Mouse (Mus musculus) embryonic facial prominence, embryonic 14.5 days (tissue): ENCODE results near the gene Gm14569. TPM values are rescaled to one million over a fixed set of nuclear protein-coding genes. Genes with fewer than 3 reads are reported as not detected.

Source experiments
- ATAC-seq: fragments of 200-750 bp; cut with Nextera tagmentation; 2 replicates; pipeline ENCODE4 v1.8.0; 2017; ENCODE audit warnings: low read depth, moderate number of reproducible peaks, moderate TSS enrichment
- DNase-seq: peaks from one replicate; pipeline ENCODE4 v3.0.0-alpha.2; 2015; ENCODE audit warnings: low spot score
- H3K27ac ChIP-seq: fragments of 300-500 bp; sonication (generic); replicated peaks from 2 replicates; pipeline ENCODE4 v1.5.1; 2014; ENCODE audit warnings: low read depth, mild to moderate bottlenecking, low read length, moderate library complexity
- H3K27me3 ChIP-seq: fragments of 300-500 bp; sonication (generic); replicated peaks from 2 replicates; pipeline ENCODE4 v1.6.1; 2014; ENCODE audit warnings: low read length; ENCODE audit not compliant: control insufficient read depth, insufficient read depth
- H3K36me3 ChIP-seq: fragments of 300-500 bp; sonication (generic); 2 replicates; pipeline ENCODE4 v1.6.1; 2014; ENCODE audit warnings: low read length, mixed read lengths; ENCODE audit not compliant: control insufficient read depth, insufficient read depth
- H3K4me1 ChIP-seq: fragments of 300-500 bp; sonication (generic); 2 replicates; pipeline ENCODE4 v1.6.1; 2014; ENCODE audit warnings: antibody characterized with exemption, low read length; ENCODE audit not compliant: control insufficient read depth, insufficient read depth
- H3K4me2 ChIP-seq: fragments of 300-500 bp; sonication (generic); 2 replicates; pipeline ENCODE4 v1.6.1; 2014; ENCODE audit warnings: low read depth, mild to moderate bottlenecking, low read length, moderate library complexity, mixed read lengths
- H3K4me3 ChIP-seq: fragments of 300-500 bp; sonication (generic); 2 replicates; pipeline ENCODE4 v1.5.1; 2014; ENCODE audit warnings: low read depth, mild to moderate bottlenecking, low read length
- H3K9ac ChIP-seq: fragments of 300-500 bp; sonication (generic); 2 replicates; pipeline ENCODE4 v1.6.1; 2014; ENCODE audit warnings: low read depth, mild to moderate bottlenecking, low read length, moderate library complexity, mixed read lengths
- H3K9me3 ChIP-seq: fragments of 300-500 bp; sonication (generic); 2 replicates; pipeline ENCODE4 v1.6.1; 2016; ENCODE audit warnings: low read length; ENCODE audit not compliant: control insufficient read depth
- WGBS: fragments of 180-500 bp; shearing (Covaris S2); extraction: QIAGEN DNeasy Blood & Tissue Kit; methylation state at CpG from one replicate; pipeline ENCODE4 v1.1.7; 2014; 5-methylcytosine and 5-hydroxymethylcytosine counted together
- polyA plus RNA-seq: library from polyadenylated mRNA; unstranded; fragments of >200 nt; fragmentation: Nextera tagmentation; extraction: Ambion mirVana; gene quantifications from 2 replicates; pipeline ENCODE4 v1.2.1, GENCODE M21; 2014

The Gm14569 gene
- polyA plus RNA-seq, 1 experiment from 2014 or later: not detected

GRCm38 (mm10) chrX:36487996-36488395, 3.6 kb downstream of the Gm14569 start:
- no peak overlapping the region for H3K4me3 ChIP-seq
- no peak overlapping the region for H3K4me2 ChIP-seq
- H3K27ac ChIP-seq: no peak overlapping the region
- H3K4me1 ChIP-seq: no peaks in the 10 kb centered on the region
- H3K9ac ChIP-seq: no peak overlapping the region
- no peaks in the 10 kb centered on the region for H3K27me3 ChIP-seq
- WGBS: 42% methylated on average over 7 of the region's 7 CpGs
- DNase-seq: no peak
- no peaks in the 10 kb centered on the region for H3K36me3 ChIP-seq
- no peak for ATAC-seq
- H3K9me3 ChIP-seq: no peaks in the 10 kb centered on the region

- no peak overlapping the region for H3K27ac ChIP-seq
- H3K9me3 ChIP-seq: no peaks in the 10 kb centered on the region
- WGBS: 83% methylated on average over 3 of the region's 3 CpGs
- no peak overlapping the region for H3K9ac ChIP-seq
- no peaks in the 10 kb centered on the region for H3K27me3 ChIP-seq
- no peaks in the 10 kb centered on the region for H3K36me3 ChIP-seq
- DNase-seq: no peak
- H3K4me1 ChIP-seq: no peaks in the 10 kb centered on the region
- no peak overlapping the region for H3K4me3 ChIP-seq
- H3K4me2 ChIP-seq: no peak overlapping the region
- no peak for ATAC-seq
Measured at GRCm38 (mm10) chrX:36474873-36475272, 16.8 kb downstream of the Gm14569 start.

- ATAC-seq (no peak), DNase-seq (no peak)
- no peaks in the 10 kb centered on the region for H3K4me1 ChIP-seq
- no peaks in the 10 kb centered on the region for H3K27me3 ChIP-seq
- no peak overlapping the region for H3K4me2 ChIP-seq
- H3K27ac ChIP-seq: no peak overlapping the region
- H3K9me3 ChIP-seq: no peaks in the 10 kb centered on the region
- H3K36me3 ChIP-seq: no peaks in the 10 kb centered on the region
- 57% methylated on average over 6 of the region's 6 CpGs for WGBS
- no peak overlapping the region for H3K9ac ChIP-seq
- H3K4me3 ChIP-seq: no peak overlapping the region
Measured at GRCm38 (mm10) chrX:36474103-36474751, 17.4 kb downstream of the Gm14569 start.

GRCm38 (mm10) chrX:36456031-36456430, 35.6 kb downstream of the Gm14569 start:
- H3K4me3 ChIP-seq: no peak overlapping the region
- H3K27me3 ChIP-seq: no peaks in the 10 kb centered on the region
- no peak overlapping the region for H3K9ac ChIP-seq
- H3K4me1 ChIP-seq: no peaks in the 10 kb centered on the region
- no peaks in the 10 kb centered on the region for H3K36me3 ChIP-seq
- H3K4me2 ChIP-seq: no peak overlapping the region
- WGBS: 41% methylated on average over 1 of the region's 1 CpGs
- no peak overlapping the region for H3K27ac ChIP-seq
- no peak for ATAC-seq
- no peak for DNase-seq
- no peaks in the 10 kb centered on the region for H3K9me3 ChIP-seq

GRCm38 (mm10) chrX:36437932-36438331, 53.7 kb downstream of the Gm14569 start:
- no peak overlapping the region for H3K4me2 ChIP-seq
- no peak overlapping the region for H3K27ac ChIP-seq
- no peaks in the 10 kb centered on the region for H3K27me3 ChIP-seq
- no peak for ATAC-seq
- no peak overlapping the region for H3K4me3 ChIP-seq
- H3K4me1 ChIP-seq: no peaks in the 10 kb centered on the region
- DNase-seq: no peak
- H3K36me3 ChIP-seq: no peaks in the 10 kb centered on the region
- WGBS: 95% methylated on average over 1 of the region's 1 CpGs
- no peaks in the 10 kb centered on the region for H3K9me3 ChIP-seq
- H3K9ac ChIP-seq: no peak overlapping the region

GRCm38 (mm10) chrX:36434993-36435392, 56.6 kb downstream of the Gm14569 start:
- ATAC-seq: no peak
- Histone ChIP-seq H3K9me3 (no peaks in the 10 kb centered on the region), H3K4me1 (no peaks in the 10 kb centered on the region), H3K4me3 (no peak overlapping the region), H3K27me3 (no peaks in the 10 kb centered on the region), H3K36me3 (no peaks in the 10 kb centered on the region), H3K27ac (no peak overlapping the region), H3K9ac (no peak overlapping the region), H3K4me2 (no peak overlapping the region)
- WGBS: 42% methylated on average over 6 of the region's 6 CpGs
- DNase-seq: peak; percentile 5

- Histone ChIP-seq H3K27ac (no peak overlapping the region), H3K4me3 (no peak overlapping the region), H3K36me3 (no peaks in the 10 kb centered on the region), H3K27me3 (no peaks in the 10 kb centered on the region), H3K4me2 (no peak overlapping the region), H3K9ac (no peak overlapping the region), H3K4me1 (no peaks in the 10 kb centered on the region), H3K9me3 (no peaks in the 10 kb centered on the region)
- 82% methylated on average over 3 of the region's 3 CpGs for WGBS
- ATAC-seq: no peak
- DNase-seq: no peak
Measured at GRCm38 (mm10) chrX:36419153-36419552, 72.5 kb downstream of the Gm14569 start.

- Histone ChIP-seq H3K27me3 (no peaks in the 10 kb centered on the region), H3K36me3 (no peaks in the 10 kb centered on the region), H3K4me3 (no peak overlapping the region), H3K4me2 (no peak overlapping the region), H3K9ac (no peak overlapping the region), H3K9me3 (no peaks in the 10 kb centered on the region), H3K27ac (no peak overlapping the region), H3K4me1 (no peaks in the 10 kb centered on the region)
- ATAC-seq (no peak), DNase-seq (no peak)
- 60% methylated on average over 6 of the region's 6 CpGs for WGBS
Measured at GRCm38 (mm10) chrX:36402316-36402715, 89.3 kb downstream of the Gm14569 start.

- no peaks in the 10 kb centered on the region for H3K27me3 ChIP-seq
- DNase-seq (no peak), ATAC-seq (no peak)
- no peak within 1 kb of the TSS for H3K27ac ChIP-seq
- no peak within 1 kb of the TSS for H3K4me3 ChIP-seq
- WGBS: 92% methylated on average over 13 of the region's 13 CpGs
- H3K9me3 ChIP-seq: no peaks in the 10 kb centered on the region
- no peak within 1 kb of the TSS for H3K9ac ChIP-seq
- H3K4me2 ChIP-seq: no peak within 1 kb of the TSS
- no peaks in the 10 kb centered on the region for H3K4me1 ChIP-seq
- no peaks in the 10 kb centered on the region for H3K36me3 ChIP-seq
Measured at GRCm38 (mm10) chrX:36400980-36401379, 90.7 kb downstream of the Gm14569 start, which contains the start of gene Gm6268. Gene Gm6268, plus strand, starts transcription at chrX:36401280.
